Mouse (Mus musculus) monocyte, adult 2 months (primary cell): Measurements from ENCODE around the gene Ifng.

ENCODE experiments used
- DNase-seq, 2 experiments: peaks; one replicate each; pipeline ENCODE4 v3.0.0; 2022; ENCODE audit warnings: low spot score in 2 of 2, low read depth in 1 of 2

Ifng gene

DNA sequence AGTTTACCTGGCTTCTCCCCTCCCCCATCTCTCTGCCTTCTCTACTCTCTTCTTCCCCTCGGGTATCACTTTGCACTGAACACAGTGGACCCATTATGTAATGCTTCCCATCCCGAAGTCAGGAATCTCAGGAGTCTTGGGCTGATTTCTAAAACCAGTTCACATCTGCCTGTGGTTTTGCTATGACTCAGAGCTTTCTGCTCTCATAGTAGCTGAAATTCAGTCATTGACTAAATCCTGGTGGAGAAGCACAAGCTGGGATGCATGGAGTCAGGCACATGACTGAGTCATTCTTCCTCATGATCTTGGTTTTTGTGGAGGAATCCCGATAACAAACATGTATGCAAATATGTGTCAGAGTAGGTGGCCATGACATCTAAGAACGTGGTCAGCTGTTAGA is 38.4 kb downstream of the Ifng start:
- DNase-seq, result no peak

DNA sequence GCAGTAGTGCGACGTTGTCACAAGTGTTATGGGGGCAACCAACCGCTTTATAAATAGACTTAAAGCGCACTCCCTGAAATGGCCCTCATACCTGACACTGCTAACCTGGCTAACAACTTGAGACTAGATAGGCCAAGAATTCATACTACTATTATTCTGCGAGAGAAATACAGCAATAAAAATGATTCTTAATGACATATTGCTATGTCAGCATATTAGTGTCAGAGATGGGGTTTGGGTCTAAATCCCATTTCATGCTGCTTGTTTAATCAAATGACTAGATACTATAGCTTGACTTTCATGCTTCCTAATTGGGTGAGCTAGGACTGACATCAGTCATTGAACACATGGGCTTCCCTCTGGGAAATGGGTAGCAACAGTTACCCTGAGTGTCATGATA is 39.3 kb downstream of the Ifng start:
- no peak for DNase-seq

DNA sequence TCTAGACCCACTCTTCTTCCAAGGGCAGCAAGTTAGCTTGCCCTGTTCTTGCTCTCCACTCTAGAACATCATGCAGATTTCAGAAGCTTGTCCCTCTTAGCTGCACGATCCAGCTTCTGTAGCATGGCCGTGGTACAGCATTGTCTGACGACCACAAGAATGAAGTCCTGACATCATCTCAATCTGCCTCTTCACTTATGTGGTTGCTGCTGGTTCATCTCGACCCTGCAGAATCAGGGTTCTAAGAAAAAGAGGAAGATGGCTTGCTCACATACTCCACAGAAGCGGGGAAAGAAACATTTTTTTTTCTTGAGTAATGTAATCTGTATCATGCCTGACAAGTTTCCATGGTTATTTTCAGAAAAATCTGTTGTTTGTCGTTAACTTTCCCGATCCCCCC is 39.9 kb downstream of the Ifng start:
- DNase-seq, result no peak

DNA sequence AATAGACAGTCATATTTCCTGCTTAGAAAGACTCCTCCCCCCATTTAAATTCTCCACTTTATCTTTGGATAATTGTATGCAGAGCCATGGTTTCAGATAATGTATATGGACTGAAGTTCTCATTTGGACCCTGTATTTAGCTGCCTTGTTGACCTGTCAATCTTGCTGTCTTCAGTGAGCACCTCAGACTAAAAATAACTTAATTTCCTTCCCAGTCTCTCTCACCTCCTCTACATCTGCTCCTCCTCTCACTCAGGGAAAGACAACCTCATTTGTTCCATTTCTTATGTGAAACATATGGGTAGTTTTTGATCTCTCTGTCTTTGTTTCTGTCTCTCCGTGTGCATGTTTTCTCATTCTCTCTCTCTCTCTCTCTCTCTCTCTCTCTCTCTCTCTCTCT is 53.3 kb downstream of the Ifng start:
- DNase-seq, result no peak

DNA sequence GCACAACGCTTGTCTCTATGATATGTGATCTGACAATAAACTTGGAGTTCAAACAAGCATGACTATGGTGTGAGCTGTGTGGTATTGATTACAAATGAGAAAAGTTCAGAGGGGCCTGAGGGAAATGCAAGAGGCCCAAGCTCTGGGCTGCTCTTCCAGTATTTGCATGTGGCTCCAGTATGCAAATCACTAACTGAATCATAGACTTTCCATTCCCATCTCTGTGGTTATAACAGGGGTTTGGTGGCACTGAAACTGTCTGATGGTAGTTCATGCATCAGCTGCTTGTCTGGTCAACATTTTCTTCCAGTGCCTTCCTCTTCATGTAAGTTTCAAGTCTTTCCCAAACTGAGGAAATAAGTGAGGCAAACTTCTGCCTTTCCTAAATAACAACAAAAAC is 54.5 kb downstream of the Ifng start:
- DNase-seq, result no peak
